Mouse (Mus musculus) MEL (cell line): Measurements from ENCODE around the gene Zfp563.

Experiments
- CTCF ChIP-seq, 3 experiments: IDR thresholded peaks in 2 of 3; conservative IDR thresholded peaks in 1 of 3; 2 replicates each; pipeline ENCODE4 v1.5.1; 2011 to 2012; ENCODE audit warnings: low read length in 3 of 3, low read depth in 2 of 3, mild to moderate bottlenecking in 2 of 3, improper control_type of control experiment in 1 of 3, inconsistent platforms in 1 of 3, mixed read lengths in 1 of 3, moderate library complexity in 1 of 3; ENCODE audit not compliant: control insufficient read depth in 1 of 3, insufficient read depth in 1 of 3, poor library complexity in 1 of 3, severe bottlenecking in 1 of 3
- EP300 ChIP-seq, 2 experiments: IDR thresholded peaks; 2 replicates each; pipeline ENCODE4 v1.6.1; 2011; ENCODE audit warnings: improper control_type of control experiment in 2 of 2, low read length in 2 of 2, low read depth in 1 of 2, mild to moderate bottlenecking in 1 of 2
- HCFC1 ChIP-seq: IDR thresholded peaks from 2 replicates; pipeline ENCODE4 v1.6.1; 2012; ENCODE audit warnings: low read depth, mild to moderate bottlenecking, inconsistent platforms, low read length, improper control_type of control experiment, moderate library complexity
- KAT2A ChIP-seq: conservative IDR thresholded peaks from 2 replicates; pipeline ENCODE4 v1.6.1; 2012; ENCODE audit warnings: low read depth, low read length, improper control_type of control experiment, inconsistent platforms
- POLR2A ChIP-seq, 2 experiments: IDR thresholded peaks; 2 replicates each; pipeline ENCODE4 v1.6.1; 2011 to 2012; ENCODE audit warnings: low read length in 2 of 2, mild to moderate bottlenecking in 2 of 2, control low read depth in 1 of 2, improper control_type of control experiment in 1 of 2, low read depth in 1 of 2, moderate library complexity in 1 of 2; ENCODE audit not compliant: control insufficient read depth in 1 of 2, insufficient read depth in 1 of 2, poor library complexity in 1 of 2
- SMC3 ChIP-seq: IDR thresholded peaks from 2 replicates; pipeline ENCODE4 v1.6.1; 2011; ENCODE audit warnings: low read depth, low read length, improper control_type of control experiment
- TBP ChIP-seq: IDR thresholded peaks from 2 replicates; pipeline ENCODE4 v1.8.0; 2011; ENCODE audit warnings: low read depth, low read length, improper control_type of control experiment
- USF1 ChIP-seq: IDR thresholded peaks from 2 replicates; pipeline ENCODE4 v1.6.1; 2014; ENCODE audit warnings: low read depth, mild to moderate bottlenecking, inconsistent platforms, low read length, improper control_type of control experiment, moderate library complexity

- TF ChIP-seq POLR2A (IDR thresholded peaks at IDR 0.05; ENCODE audit: control insufficient read depth in 1 of 2, insufficient read depth in 1 of 2, low read depth in 1 of 2, low read length in 2 of 2, poor library complexity in 1 of 2): no peak
- no peak for TF ChIP-seq KAT2A
- no peak for TF ChIP-seq SMC3
- no peak for TF ChIP-seq CTCF (IDR thresholded peaks at IDR 0.05 in 2 of 3, conservative IDR thresholded peaks at IDR 0.05 in 1 of 3; ENCODE audit: control insufficient read depth in 1 of 3, insufficient read depth in 1 of 3, low read depth in 2 of 3, low read length in 3 of 3, poor library complexity in 1 of 3, severe bottlenecking in 1 of 3)
- no peak for TF ChIP-seq EP300 (IDR thresholded peaks at IDR 0.05; ENCODE audit: low read depth in 1 of 2, low read length in 2 of 2)
- no peak for TF ChIP-seq HCFC1
- no peak for TF ChIP-seq USF1
- no peak for TF ChIP-seq TBP
Measured at GRCm38 (mm10) chr17:33139261-33139820, 50.2 kb downstream of the Zfp563 start, which contains the start of gene Morc2b.
